Mouse (Mus musculus) MEL (cell line): Measurements from ENCODE around the gene Ndufaf3.

ENCODE experiments used
- CTCF ChIP-seq, 3 experiments: IDR thresholded peaks in 2 of 3; conservative IDR thresholded peaks in 1 of 3; 2 replicates each; pipeline ENCODE4 v1.5.1; 2011 to 2012; ENCODE audit warnings: low read length in 3 of 3, low read depth in 2 of 3, mild to moderate bottlenecking in 2 of 3, improper control_type of control experiment in 1 of 3, inconsistent platforms in 1 of 3, mixed read lengths in 1 of 3, moderate library complexity in 1 of 3; ENCODE audit not compliant: control insufficient read depth in 1 of 3, insufficient read depth in 1 of 3, poor library complexity in 1 of 3, severe bottlenecking in 1 of 3
- E2F4 ChIP-seq: IDR thresholded peaks from 2 replicates; pipeline ENCODE4 v1.6.1; 2011; ENCODE audit warnings: low read depth, low read length, improper control_type of control experiment, borderline replicate concordance
- EP300 ChIP-seq, 2 experiments: IDR thresholded peaks; 2 replicates each; pipeline ENCODE4 v1.6.1; 2011; ENCODE audit warnings: improper control_type of control experiment in 2 of 2, low read length in 2 of 2, low read depth in 1 of 2, mild to moderate bottlenecking in 1 of 2
- ETS1 ChIP-seq: IDR thresholded peaks from 2 replicates; pipeline ENCODE4 v1.6.1; 2012; ENCODE audit warnings: low read depth, mild to moderate bottlenecking, inconsistent platforms, low read length, improper control_type of control experiment, moderate library complexity
- GABPA ChIP-seq: IDR thresholded peaks from 2 replicates; pipeline ENCODE4 v1.6.1; 2012; ENCODE audit warnings: low read depth, mild to moderate bottlenecking, inconsistent platforms, low read length, improper control_type of control experiment, moderate library complexity
- KAT2A ChIP-seq: conservative IDR thresholded peaks from 2 replicates; pipeline ENCODE4 v1.6.1; 2012; ENCODE audit warnings: low read depth, low read length, improper control_type of control experiment, inconsistent platforms
- MAX ChIP-seq: IDR thresholded peaks from 2 replicates; pipeline ENCODE4 v1.6.1; 2011; ENCODE audit warnings: low read length, improper control_type of control experiment
- NRF1 ChIP-seq: IDR thresholded peaks from 2 replicates; pipeline ENCODE4 v1.6.1; 2014; ENCODE audit warnings: low read depth, mild to moderate bottlenecking, inconsistent platforms, low read length, improper control_type of control experiment, moderate library complexity; ENCODE audit not compliant: poor library complexity, insufficient read depth, severe bottlenecking
- SMC3 ChIP-seq: IDR thresholded peaks from 2 replicates; pipeline ENCODE4 v1.6.1; 2011; ENCODE audit warnings: low read depth, low read length, improper control_type of control experiment

DNA sequence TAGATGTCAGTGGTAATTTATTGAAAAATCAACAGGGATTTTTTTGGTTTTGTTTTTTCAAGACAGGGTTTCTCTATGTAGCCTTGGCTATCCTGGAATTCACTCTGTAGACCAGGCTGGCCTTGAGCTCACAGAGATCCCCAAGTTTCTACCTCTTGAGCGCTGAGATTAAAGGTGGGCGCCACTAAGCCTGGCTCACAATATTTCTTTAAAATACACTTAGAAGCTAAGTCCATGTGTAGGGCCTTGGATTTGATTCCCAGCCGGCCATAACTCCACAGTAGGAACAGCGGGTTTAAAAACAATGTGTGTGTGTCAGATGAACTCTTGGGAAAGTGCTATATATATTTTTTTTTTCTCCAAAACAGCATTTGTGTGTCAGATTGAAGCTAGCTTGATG lies 43.9 kb downstream of the Ndufaf3 start:
- TF ChIP-seq CTCF (IDR thresholded peaks at IDR 0.05 in 2 of 3, conservative IDR thresholded peaks at IDR 0.05 in 1 of 3; ENCODE audit: control insufficient read depth in 1 of 3, insufficient read depth in 1 of 3, low read depth in 2 of 3, low read length in 3 of 3, poor library complexity in 1 of 3, severe bottlenecking in 1 of 3): no peak
- TF ChIP-seq GABPA: no peak
- no peak for TF ChIP-seq EP300 (IDR thresholded peaks at IDR 0.05; ENCODE audit: low read depth in 1 of 2, low read length in 2 of 2)
- no peak for TF ChIP-seq ETS1
- TF ChIP-seq SMC3: no peak
- no peak for TF ChIP-seq E2F4
- TF ChIP-seq MAX: no peak
- TF ChIP-seq KAT2A: no peak
- no peak for TF ChIP-seq NRF1
